Mouse (Mus musculus) forebrain, embryonic 15.5 days (tissue): ENCODE measurements around the gene Atp1a1. TPM values are rescaled to one million over a fixed set of nuclear protein-coding genes. Genes with fewer than 3 reads are reported as not detected.
A peak's percentile ranks its signal among the peaks of the same experiment; 100 is the strongest.

Experiments used
- ATAC-seq: fragments of 200-750 bp; cut with Nextera tagmentation; replicated peaks from 2 replicates; pipeline ENCODE4 v1.8.0; 2017; ENCODE audit warnings: mild to moderate bottlenecking, moderate TSS enrichment, moderate library complexity
- H3K27ac ChIP-seq: fragments of 300-500 bp; sonication (generic); replicated peaks from 2 replicates; pipeline ENCODE4 v1.5.1; 2015; ENCODE audit warnings: mild to moderate bottlenecking, inconsistent platforms
- H3K27me3 ChIP-seq: fragments of 300-500 bp; sonication (generic); 2 replicates; pipeline ENCODE4 v1.6.1; 2015; ENCODE audit warnings: inconsistent platforms
- H3K36me3 ChIP-seq: fragments of 300-500 bp; sonication (generic); 2 replicates; pipeline ENCODE4 v1.6.1; 2015; ENCODE audit warnings: mild to moderate bottlenecking, inconsistent platforms
- H3K4me1 ChIP-seq: fragments of 300-500 bp; sonication (generic); 2 replicates; pipeline ENCODE4 v1.6.1; 2015; ENCODE audit warnings: inconsistent platforms
- H3K4me2 ChIP-seq: fragments of 300-500 bp; sonication (generic); replicated peaks from 2 replicates; pipeline ENCODE4 v1.6.1; 2015; ENCODE audit warnings: mild to moderate bottlenecking, inconsistent platforms
- H3K4me3 ChIP-seq: fragments of 300-500 bp; sonication (generic); 2 replicates; pipeline ENCODE4 v1.5.1; 2015; ENCODE audit warnings: mild to moderate bottlenecking, inconsistent platforms
- H3K9ac ChIP-seq: fragments of 300-500 bp; sonication (generic); replicated peaks from 2 replicates; pipeline ENCODE4 v1.6.1; 2015; ENCODE audit warnings: mild to moderate bottlenecking, inconsistent platforms
- H3K9me3 ChIP-seq: fragments of 300-500 bp; sonication (generic); 2 replicates; pipeline ENCODE4 v1.6.1; 2016; ENCODE audit warnings: inconsistent platforms
- WGBS: fragments of 180-500 bp; shearing (Covaris S2); methylation state at CpG from one replicate; pipeline ENCODE4 v1.1.7; 2015; ENCODE audit warnings: mixed read lengths; 5-methylcytosine and 5-hydroxymethylcytosine counted together
- polyA plus RNA-seq: library from polyadenylated mRNA; unstranded; fragments of >200 nt; fragmentation: Nextera tagmentation; extraction: Ambion mirVana; gene quantifications from 2 replicates; pipeline ENCODE4 v1.2.1, GENCODE M21; 2015

The Atp1a1 gene
- polyA plus RNA-seq, 1 experiment from 2014 or later, result 39.7 TPM

DNA sequence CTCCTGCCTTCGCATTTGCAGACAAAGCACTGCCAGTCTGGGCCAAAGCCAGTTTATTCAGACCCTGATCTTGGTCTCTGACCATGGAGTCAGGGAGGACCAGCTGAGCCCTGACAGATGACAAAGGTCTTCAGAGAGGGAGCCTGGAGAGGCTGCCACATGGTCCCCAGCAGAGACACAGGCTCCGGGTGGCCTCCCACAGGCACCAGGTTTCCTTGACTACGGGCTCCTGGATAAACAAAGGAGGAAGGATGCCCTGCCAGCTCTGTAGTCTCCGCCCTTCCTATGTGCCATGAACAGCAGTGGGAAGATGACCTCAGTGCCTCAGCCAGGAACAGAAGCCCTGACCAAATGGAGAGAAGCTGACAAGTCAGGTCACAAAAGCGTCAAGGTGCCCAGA lies 27.1 kb downstream of the Atp1a1 start:
- peaks cover 61% of the 10 kb centered on the region for H3K36me3 ChIP-seq
- H3K4me2 ChIP-seq, result no peak overlapping the region
- 33% methylated on average over 5 of the region's 5 CpGs for WGBS
- no peaks in the 10 kb centered on the region for H3K27me3 ChIP-seq
- no peaks in the 10 kb centered on the region for H3K9me3 ChIP-seq
- H3K4me3 ChIP-seq, result no peak overlapping the region
- no peak overlapping the region for H3K9ac ChIP-seq
- H3K4me1 ChIP-seq, result peaks cover 8% of the 10 kb centered on the region; the same call in 1 of the 2 replicates
- peak overlapping the region; percentile 44; the same call in 1 of the 2 replicates for H3K27ac ChIP-seq
- ATAC-seq, result peak; percentile 70

DNA sequence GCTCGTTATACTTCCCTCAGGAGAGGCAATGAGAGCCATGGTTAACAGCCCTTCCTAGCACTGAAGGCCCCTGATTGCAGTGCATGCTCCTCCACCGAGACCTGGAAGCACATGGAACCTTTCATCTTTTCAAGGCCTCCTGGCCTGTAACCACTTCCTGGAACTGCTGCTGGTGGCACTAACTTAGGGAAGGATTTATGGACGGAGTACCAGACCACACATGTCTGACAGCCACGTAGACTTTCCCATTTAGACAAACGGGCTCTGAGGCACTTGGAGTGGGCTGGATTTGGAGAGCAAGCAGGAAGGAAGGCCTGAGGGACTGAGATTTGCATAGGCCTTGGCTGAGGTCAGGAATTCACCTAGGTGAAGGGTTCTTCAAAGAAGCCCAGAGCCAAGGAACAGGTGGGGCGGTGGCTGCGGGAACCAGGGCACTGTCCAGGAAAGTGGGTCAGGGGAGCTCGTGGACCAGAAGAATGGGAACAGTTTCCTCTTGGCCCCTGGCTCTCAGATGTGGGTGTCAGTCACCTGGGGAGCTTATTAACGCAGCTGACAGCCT lies 28.9 kb downstream of the Atp1a1 start:
- Histone ChIP-seq H3K4me3 (no peak overlapping the region), H3K4me2 (no peak overlapping the region), H3K27ac (no peak overlapping the region), H3K27me3 (no peaks in the 10 kb centered on the region), H3K9me3 (no peaks in the 10 kb centered on the region), H3K9ac (no peak overlapping the region), H3K4me1 (peaks cover 23% of the 10 kb centered on the region), H3K36me3 (peaks cover 44% of the 10 kb centered on the region)
- ATAC-seq, result no peak
- WGBS, result 86% methylated on average over 9 of the region's 9 CpGs

GRCm38 (mm10) chr3:101574463-101575193 lies 29.9 kb downstream of the Atp1a1 start:
- no peak for ATAC-seq
- H3K36me3 ChIP-seq, result peaks cover 35% of the 10 kb centered on the region
- H3K4me3 ChIP-seq, result no peak overlapping the region
- 91% methylated on average over 3 of the region's 3 CpGs for WGBS
- no peak overlapping the region for H3K27ac ChIP-seq
- H3K27me3 ChIP-seq, result no peaks in the 10 kb centered on the region
- H3K4me2 ChIP-seq, result no peak overlapping the region
- H3K4me1 ChIP-seq, result peaks cover 23% of the 10 kb centered on the region
- no peak overlapping the region for H3K9ac ChIP-seq
- H3K9me3 ChIP-seq, result no peaks in the 10 kb centered on the region

- no peak overlapping the region for H3K4me2 ChIP-seq
- no peak for ATAC-seq
- H3K9me3 ChIP-seq, result no peaks in the 10 kb centered on the region
- H3K4me1 ChIP-seq, result peaks cover 23% of the 10 kb centered on the region
- H3K36me3 ChIP-seq, result peaks cover 19% of the 10 kb centered on the region
- no peaks in the 10 kb centered on the region for H3K27me3 ChIP-seq
- H3K9ac ChIP-seq, result no peak overlapping the region
- 61% methylated on average over 5 of the region's 5 CpGs for WGBS
- no peak overlapping the region for H3K27ac ChIP-seq
- no peak overlapping the region for H3K4me3 ChIP-seq
Observed at GRCm38 (mm10) chr3:101572991-101573390, 31.5 kb downstream of the Atp1a1 start.

GRCm38 (mm10) chr3:101572174-101572626 lies 32.3 kb downstream of the Atp1a1 start:
- Histone ChIP-seq H3K9me3 (no peaks in the 10 kb centered on the region), H3K36me3 (peaks cover 14% of the 10 kb centered on the region; the same call in 1 of the 2 replicates), H3K4me1 (peaks cover 16% of the 10 kb centered on the region), H3K27me3 (no peaks in the 10 kb centered on the region), H3K27ac (peak overlapping the region; percentile 62), H3K9ac (no peak overlapping the region), H3K4me2 (no peak overlapping the region), H3K4me3 (no peak overlapping the region)
- WGBS, result 24% methylated on average over 7 of the region's 7 CpGs
- ATAC-seq, result peak; percentile 69

GRCm38 (mm10) chr3:101571515-101572130 lies 32.9 kb downstream of the Atp1a1 start:
- Histone ChIP-seq H3K4me2 (no peak overlapping the region), H3K9ac (no peak overlapping the region), H3K4me1 (peaks cover 15% of the 10 kb centered on the region), H3K27ac (peak overlapping the region; percentile 62), H3K27me3 (no peaks in the 10 kb centered on the region), H3K4me3 (no peak overlapping the region), H3K9me3 (no peaks in the 10 kb centered on the region), H3K36me3 (peaks cover 9% of the 10 kb centered on the region; the same call in 1 of the 2 replicates)
- ATAC-seq, result peak; percentile 63
- WGBS, result 9% methylated on average over 8 of the region's 8 CpGs

DNA sequence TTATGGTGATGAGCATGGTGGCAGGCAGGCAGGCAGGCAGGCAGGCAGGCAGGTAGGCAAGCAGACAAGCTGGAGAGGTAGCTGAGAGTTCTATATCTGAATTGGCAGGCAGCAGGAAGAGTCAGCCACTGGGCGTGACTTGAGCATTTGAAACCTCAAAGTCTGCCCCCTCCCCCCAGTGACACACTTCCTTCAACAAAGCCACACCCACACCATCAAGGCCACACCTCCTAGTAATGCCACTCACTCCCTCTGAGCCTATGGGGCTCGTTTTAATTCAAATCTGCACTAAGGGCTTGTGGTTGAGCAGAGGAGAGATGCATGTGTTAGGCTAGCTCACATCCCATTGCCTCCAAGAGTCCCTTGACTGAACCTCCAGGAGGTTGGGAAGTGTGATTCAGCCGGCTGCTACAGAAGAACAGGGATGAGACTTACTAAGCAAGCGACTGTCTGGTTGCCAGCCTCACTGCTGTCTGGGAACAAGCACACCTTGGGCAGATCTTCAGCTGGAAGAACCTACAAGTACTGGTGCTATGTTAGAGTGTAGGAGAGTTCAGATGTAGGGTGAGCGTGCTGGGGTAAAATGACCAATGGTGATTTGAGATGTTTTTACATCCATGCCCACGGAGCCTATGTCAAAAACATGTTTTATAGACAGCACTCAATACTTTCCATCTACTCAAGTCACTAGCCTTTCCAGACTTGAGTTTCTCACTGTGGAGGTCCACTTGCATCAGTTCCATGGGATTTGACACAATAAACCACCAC lies 33.6 kb downstream of the Atp1a1 start:
- Histone ChIP-seq H3K9ac (no peak overlapping the region), H3K4me1 (peaks cover 15% of the 10 kb centered on the region), H3K36me3 (0 out of 2 replicates have a peak, but pooled peaks cover 3% of the 10 kb centered on the region), H3K9me3 (no peaks in the 10 kb centered on the region), H3K4me3 (no peak overlapping the region), H3K4me2 (no peak overlapping the region), H3K27me3 (no peaks in the 10 kb centered on the region), H3K27ac (peak overlapping the region; percentile 62)
- WGBS, result 82% methylated on average over 6 of the region's 6 CpGs
- no peak for ATAC-seq

DNA sequence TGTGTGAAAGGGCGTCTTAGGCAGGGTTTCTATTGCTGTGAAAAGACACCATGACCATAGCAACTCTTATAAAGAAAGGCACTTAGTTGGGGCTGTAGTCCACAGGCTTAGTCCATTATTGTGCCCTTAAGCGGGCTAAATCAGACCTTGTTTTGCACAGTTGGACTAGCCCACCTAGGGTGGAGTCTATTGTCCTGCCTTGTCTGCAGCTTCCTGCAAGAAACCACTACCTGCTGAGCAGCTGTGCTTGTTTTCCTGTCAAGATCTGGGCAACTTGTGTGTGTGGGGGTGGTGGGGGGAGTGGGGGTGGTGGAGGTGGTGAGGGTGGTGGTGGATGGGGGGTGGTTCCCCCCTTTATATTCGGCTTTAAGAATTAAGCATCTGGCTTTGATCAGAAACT lies 34.2 kb downstream of the Atp1a1 start:
- no peaks in the 10 kb centered on the region for H3K36me3 ChIP-seq
- whole genome bisulfite sequencing, result 53% methylated on average over 3 of the region's 3 CpGs
- no peak overlapping the region for H3K4me3 ChIP-seq
- no peaks in the 10 kb centered on the region for H3K9me3 ChIP-seq
- no peak overlapping the region for H3K4me2 ChIP-seq
- no peak for ATAC-seq
- peaks cover 15% of the 10 kb centered on the region for H3K4me1 ChIP-seq
- no peak overlapping the region for H3K27ac ChIP-seq
- no peaks in the 10 kb centered on the region for H3K27me3 ChIP-seq
- no peak overlapping the region for H3K9ac ChIP-seq

DNA sequence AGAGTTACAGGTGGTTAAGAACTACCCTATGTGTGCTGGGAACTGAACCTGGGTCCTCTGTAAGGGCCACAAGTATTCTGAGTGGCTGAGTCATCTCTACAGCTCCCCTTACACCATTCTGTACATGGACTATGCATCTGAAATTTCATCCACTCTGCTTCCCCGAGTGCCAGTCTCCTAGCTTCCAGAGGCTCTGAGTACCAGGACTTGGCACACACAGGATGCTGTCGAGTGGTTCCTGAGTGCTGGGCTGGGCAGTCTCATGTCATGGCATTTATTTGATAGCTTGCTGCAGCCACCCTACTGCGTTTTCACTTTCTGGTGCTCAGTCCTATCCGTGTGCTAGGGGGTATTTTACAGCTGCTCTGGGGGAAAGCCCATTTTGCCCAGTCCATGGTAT lies 35.9 kb downstream of the Atp1a1 start:
- Histone ChIP-seq H3K27ac (no peak overlapping the region), H3K27me3 (no peaks in the 10 kb centered on the region), H3K4me3 (no peak overlapping the region), H3K36me3 (no peaks in the 10 kb centered on the region), H3K4me2 (no peak overlapping the region), H3K9me3 (no peaks in the 10 kb centered on the region), H3K9ac (no peak overlapping the region), H3K4me1 (peaks cover 15% of the 10 kb centered on the region)
- 98% methylated on average over 4 of the region's 4 CpGs for WGBS
- no peak for ATAC-seq

DNA sequence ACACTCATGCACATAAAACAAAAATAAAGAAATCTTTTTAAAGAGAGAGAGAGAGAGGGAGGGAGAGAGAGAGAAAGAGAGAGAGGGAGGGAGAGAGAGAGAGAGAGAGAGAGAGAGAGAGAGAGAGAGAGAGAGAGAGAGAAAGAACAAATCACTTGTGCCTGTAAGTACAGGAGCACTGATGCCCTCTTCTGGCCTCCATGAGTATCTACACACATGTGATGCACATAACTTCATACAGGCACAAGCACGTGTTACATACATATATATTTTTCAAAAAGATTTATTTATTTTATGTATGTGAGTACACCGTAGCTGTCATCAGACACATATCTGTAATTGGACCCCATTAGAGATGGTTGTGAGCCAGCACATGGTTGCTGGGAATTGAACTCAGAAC lies 40.5 kb downstream of the Atp1a1 start:
- H3K36me3 ChIP-seq, result no peaks in the 10 kb centered on the region
- WGBS, result 96% methylated on average over 2 of the region's 2 CpGs
- H3K27me3 ChIP-seq, result no peaks in the 10 kb centered on the region
- H3K9ac ChIP-seq, result no peak overlapping the region
- H3K4me2 ChIP-seq, result no peak overlapping the region
- no peak overlapping the region for H3K27ac ChIP-seq
- no peaks in the 10 kb centered on the region for H3K9me3 ChIP-seq
- H3K4me3 ChIP-seq, result no peak overlapping the region
- H3K4me1 ChIP-seq, result peaks cover 18% of the 10 kb centered on the region
- ATAC-seq, result no peak

GRCm38 (mm10) chr3:101562510-101563209 lies 41.8 kb downstream of the Atp1a1 start:
- Histone ChIP-seq H3K9ac (no peak overlapping the region), H3K4me2 (no peak overlapping the region)

More at GRCm38 (mm10) chr3:101562510-101563209, 41.8 kb downstream of the Atp1a1 start:
- no peak for ATAC-seq
- Histone ChIP-seq H3K4me1 (peaks cover 18% of the 10 kb centered on the region), H3K4me3 (no peak overlapping the region), H3K27me3 (no peaks in the 10 kb centered on the region), H3K36me3 (no peaks in the 10 kb centered on the region), H3K9me3 (no peaks in the 10 kb centered on the region), H3K27ac (no peak overlapping the region)
- WGBS, result 20% methylated on average over 10 of the region's 10 CpGs
